Mouse (Mus musculus): ENCODE measurements at regions not wholly inside any gene's neighbourhood (a gene's known extent, or its start where the extent isn't known, plus 50 kb on each side); places are given as distances from the start of the nearest gene placed in this dataset.

GRCm38 (mm10) chr14:97170841-97171240, 651.9 kb upstream of the Klhl1 start:
- intact Hi-C loops (cut with DNase I): no loop called here

DNA sequence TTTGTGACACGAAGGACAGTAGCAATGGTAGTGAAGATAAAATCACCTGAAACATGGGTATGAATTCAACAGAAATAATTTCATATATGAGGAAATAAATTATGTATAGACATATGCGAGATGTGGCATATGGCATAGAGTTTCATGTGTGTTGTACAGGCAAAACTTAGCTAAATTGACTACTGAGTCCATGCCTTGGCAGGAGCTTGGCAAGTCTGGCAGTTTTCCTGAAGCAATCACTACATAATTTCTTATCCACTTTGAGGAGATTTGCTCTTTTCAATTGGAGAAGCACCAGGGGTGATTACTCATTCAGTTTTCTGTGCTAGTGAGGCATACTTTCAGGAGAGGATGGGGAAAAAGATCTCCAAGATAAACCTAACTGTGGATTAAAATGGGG, 646.9 kb upstream of the Klhl1 start:
- intact Hi-C loops (cut with DNase I): no loop called here
- DNase-seq (ENCODE audit: extremely low spot score in 1 of 2, low spot score in 2 of 2): peak in 1 of 2 experiments; percentile 4

More at GRCm38 (mm10) chr14:97170841-97171240, 651.9 kb upstream of the Klhl1 start:
- DNase-seq (ENCODE audit: extremely low spot score in 1 of 2, low spot score in 2 of 2): peak in 1 of 2 experiments; percentile 2

DNA sequence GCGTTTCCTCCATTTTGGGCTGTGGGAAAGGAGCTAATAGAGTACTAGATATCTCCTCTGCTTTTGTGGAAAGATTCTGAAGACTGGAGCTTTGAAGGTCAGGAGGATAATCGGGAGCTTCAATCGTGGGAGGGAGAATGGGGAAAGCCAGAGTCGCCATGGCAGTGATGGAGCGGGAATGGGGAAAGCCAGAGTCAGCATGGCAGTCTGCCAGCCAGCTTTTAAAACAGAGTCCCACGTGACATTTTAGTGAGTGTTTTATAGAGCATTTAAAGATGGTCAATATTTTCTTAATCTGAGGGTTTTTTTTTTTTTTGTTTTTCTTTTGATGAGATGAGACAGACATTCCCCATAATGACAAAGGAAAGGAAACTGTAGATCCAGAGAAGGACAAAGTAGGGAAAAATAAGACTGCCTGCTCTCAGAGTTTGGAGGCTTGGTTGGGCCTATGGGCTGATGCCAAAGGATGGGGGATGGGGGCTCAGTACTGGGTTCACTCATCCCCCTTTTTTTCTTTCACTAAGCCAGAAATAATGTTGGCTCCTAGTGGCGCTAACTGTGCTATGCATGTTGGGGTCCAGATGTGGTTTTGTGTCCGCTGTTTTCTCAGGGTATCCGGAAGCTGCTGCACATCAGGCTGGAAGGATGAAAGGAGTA, 630.2 kb upstream of the Klhl1 start:
- DNase-seq (ENCODE audit: extremely low spot score in 1 of 2, low spot score in 2 of 2): no peak
- intact Hi-C loops (cut with DNase I): no loop called here

GRCm38 (mm10) chr14:97115918-97116635, 597.2 kb upstream of the Klhl1 start:
- intact Hi-C loops (cut with DNase I): no loop called here
- no peak for DNase-seq (ENCODE audit: extremely low spot score in 1 of 2, low spot score in 2 of 2)

GRCm38 (mm10) chr14:97101090-97101675, 582.3 kb upstream of the Klhl1 start:
- no peak for DNase-seq (ENCODE audit: extremely low spot score in 1 of 2, low spot score in 2 of 2)
- intact Hi-C loops (cut with DNase I): no loop called here

DNA sequence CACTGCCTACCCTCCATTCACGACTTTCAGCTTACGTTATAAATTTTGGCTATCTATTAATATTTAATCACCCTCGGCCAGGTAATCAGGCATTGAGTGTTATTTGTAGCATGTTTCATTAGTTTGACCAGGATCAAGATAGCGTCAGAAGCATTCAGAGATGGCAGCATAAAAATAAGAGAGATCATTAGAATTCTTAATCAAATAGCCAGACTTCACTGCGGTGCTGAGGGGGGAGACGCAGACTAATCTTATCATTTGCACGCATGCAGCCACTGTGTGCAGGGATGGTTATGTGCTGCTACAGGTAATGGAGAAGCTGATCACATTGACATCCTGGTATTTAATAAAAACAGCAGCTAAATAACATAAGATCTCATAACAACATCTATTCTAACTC, 574.5 kb upstream of the Klhl1 start:
- intact Hi-C loops (cut with DNase I): no loop called here
- no peak for DNase-seq (ENCODE audit: extremely low spot score in 1 of 2, low spot score in 2 of 2)

GRCm38 (mm10) chr14:97088863-97089262, 570.0 kb upstream of the Klhl1 start:
- intact Hi-C loops (cut with DNase I): no loop called here
- no peak for DNase-seq (ENCODE audit: extremely low spot score in 1 of 2, low spot score in 2 of 2)

DNA sequence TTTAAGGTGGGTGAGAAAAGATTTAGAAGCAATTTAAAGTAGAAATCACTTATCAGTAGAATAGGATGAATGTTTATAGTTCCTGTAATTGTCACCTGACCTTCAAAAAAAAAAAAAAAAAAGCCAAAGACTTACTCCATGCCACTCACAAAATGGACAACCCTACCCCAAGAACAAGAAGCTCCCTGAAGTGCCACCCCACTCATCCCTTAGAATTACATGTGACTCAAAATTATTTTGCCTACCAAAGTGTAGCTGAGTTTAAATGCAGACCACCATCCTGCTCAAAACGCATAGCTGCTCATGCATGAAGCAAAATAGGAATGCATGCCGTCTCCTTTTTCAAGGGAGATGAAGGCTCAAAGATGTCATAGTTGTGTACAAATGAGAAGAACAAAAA, 568.4 kb upstream of the Klhl1 start:
- intact Hi-C loops (cut with DNase I): no loop called here
- no peak for DNase-seq (ENCODE audit: extremely low spot score in 1 of 2, low spot score in 2 of 2)

- no peak for DNase-seq (ENCODE audit: extremely low spot score in 1 of 2, low spot score in 2 of 2)
- intact Hi-C loops (cut with DNase I): no loop called here
Observed at GRCm38 (mm10) chr14:97086363-97087309, 567.7 kb upstream of the Klhl1 start.

DNA sequence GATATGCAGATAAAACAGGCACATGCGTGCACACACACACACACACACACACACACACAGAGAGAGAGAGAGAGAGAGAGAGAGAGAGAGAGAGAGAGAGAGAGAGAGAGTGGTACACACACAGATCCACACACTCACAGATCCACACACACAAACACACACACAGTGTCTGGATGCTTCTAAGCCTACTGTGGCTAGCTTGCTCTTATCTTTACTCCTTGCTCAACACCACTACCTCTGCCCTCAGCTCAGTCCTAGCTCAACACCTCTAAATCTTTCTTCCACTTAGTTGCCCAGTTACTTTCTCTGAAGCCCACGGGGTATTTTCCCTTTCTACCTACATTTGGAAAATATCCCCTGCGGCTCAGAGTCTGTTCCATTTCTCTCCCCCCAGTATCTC, 555.9 kb upstream of the Klhl1 start:
- intact Hi-C loops (cut with DNase I): no loop called here
- DNase-seq (ENCODE audit: extremely low spot score in 1 of 2, low spot score in 2 of 2): no peak

GRCm38 (mm10) chr14:97068770-97069169, 549.9 kb upstream of the Klhl1 start:
- no peak for DNase-seq (ENCODE audit: extremely low spot score in 1 of 2, low spot score in 2 of 2)
- intact Hi-C loops (cut with DNase I): no loop called here

DNA sequence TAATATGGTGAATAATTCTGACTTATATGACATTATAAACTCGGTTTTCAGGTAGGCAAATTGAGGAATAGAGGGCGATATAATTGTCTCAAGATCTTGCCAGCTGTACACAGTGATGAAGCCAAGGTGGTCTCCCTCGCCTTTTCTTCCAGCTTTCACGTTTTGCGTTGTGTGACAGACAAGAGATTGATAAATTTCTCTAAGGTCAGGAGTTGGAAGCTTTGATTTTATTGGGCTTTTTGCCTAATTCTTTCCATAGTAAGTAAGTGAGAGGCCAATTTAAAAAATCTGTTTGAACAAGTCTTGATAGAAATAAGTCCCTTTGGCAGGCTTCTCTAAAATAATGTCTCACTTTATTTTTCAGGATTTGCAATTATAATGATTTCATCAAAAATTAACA, 549.4 kb upstream of the Klhl1 start:
- no peak for DNase-seq (ENCODE audit: extremely low spot score in 1 of 2, low spot score in 2 of 2)
- intact Hi-C loops (cut with DNase I): no loop called here

GRCm38 (mm10) chr14:97045321-97045720, 526.4 kb upstream of the Klhl1 start:
- DNase-seq (ENCODE audit: extremely low spot score in 1 of 2, low spot score in 2 of 2): peak in 1 of 2 experiments; percentile 2
- intact Hi-C loops (cut with DNase I): no loop called here

GRCm38 (mm10) chr14:97039850-97040249, 520.9 kb upstream of the Klhl1 start:
- intact Hi-C loops (cut with DNase I): no loop called here
- no peak for DNase-seq (ENCODE audit: extremely low spot score in 1 of 2, low spot score in 2 of 2)

DNA sequence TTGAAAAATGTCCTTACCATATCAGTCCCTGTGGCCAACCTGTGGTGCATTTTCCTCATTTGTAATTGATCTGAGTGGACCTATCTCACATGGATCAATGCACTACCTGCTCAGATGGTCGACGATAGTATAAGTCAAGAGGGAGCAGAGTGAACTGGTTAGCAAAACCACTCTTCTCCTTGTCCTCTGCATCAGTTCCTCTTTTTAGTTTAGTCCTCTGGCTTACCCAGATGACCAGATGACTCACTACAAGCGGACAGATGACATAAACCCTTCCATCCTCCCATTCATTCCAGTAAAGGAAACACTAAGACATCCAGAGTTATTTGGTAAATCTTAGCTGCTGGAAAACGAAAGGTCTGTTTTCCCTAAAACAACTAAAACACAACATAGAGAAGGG, 509.6 kb upstream of the Klhl1 start:
- no peak for DNase-seq (ENCODE audit: extremely low spot score in 1 of 2, low spot score in 2 of 2)
- intact Hi-C loops (cut with DNase I): no loop called here

GRCm38 (mm10) chr14:97006294-97006693, 487.4 kb upstream of the Klhl1 start:
- no peak for DNase-seq (ENCODE audit: extremely low spot score in 1 of 2, low spot score in 2 of 2)
- intact Hi-C loops (cut with DNase I): no loop called here

- DNase-seq (ENCODE audit: extremely low spot score in 1 of 2, low spot score in 2 of 2): no peak
- intact Hi-C loops (cut with DNase I): no loop called here
Observed at GRCm38 (mm10) chr14:96995081-96995480, 476.2 kb upstream of the Klhl1 start.

DNA sequence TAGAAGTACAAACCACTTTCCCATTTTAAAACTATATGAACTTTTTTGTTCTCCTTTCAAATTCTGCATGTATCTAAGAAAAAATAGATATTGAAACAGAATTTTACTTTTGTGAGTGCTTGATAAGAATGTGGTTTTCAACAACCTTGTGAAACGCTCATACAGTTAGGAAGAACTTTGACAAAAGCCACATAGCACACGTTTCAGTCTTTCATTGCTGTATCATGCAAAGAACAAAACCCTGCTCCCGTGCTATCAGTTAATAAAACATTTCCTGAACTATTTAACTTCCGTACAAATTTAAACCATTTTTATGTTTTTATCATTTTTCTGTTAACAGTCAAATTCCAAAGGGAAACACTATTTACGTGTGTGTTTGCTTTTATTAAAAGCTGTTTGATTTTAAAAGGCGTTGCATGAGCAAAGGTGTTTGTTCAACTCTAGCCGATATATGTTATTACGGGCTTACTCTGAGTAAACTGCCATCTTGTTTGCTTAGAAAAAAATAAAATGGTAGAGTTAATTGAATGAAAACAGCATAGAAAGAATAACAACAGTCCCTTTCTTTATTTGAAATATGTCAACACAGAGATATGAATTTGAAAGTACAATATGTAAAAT, 471.8 kb upstream of the Klhl1 start:
- DNase-seq (ENCODE audit: extremely low spot score in 1 of 2, low spot score in 2 of 2): no peak
- intact Hi-C loops (cut with DNase I): no loop called here

- intact Hi-C loops (cut with DNase I): no loop called here
- no peak for DNase-seq (ENCODE audit: extremely low spot score in 1 of 2, low spot score in 2 of 2)
Observed at GRCm38 (mm10) chr14:96963074-96963447, 444.2 kb upstream of the Klhl1 start.

Data from left cerebral cortex, postnatal 10 days (tissue).